Mouse (Mus musculus) ES-Bruce4 (cell line): ENCODE results near the gene Nmral1.

Source experiments
- CTCF ChIP-seq: IDR thresholded peaks from one replicate; pipeline ENCODE4 v1.8.1; 2011; ENCODE audit warnings: low read depth, low read length
- EP300 ChIP-seq: IDR thresholded peaks from 2 replicates; pipeline ENCODE4 v1.6.1; 2011; ENCODE audit warnings: low read depth, low read length; ENCODE audit not compliant: insufficient read depth

DNA sequence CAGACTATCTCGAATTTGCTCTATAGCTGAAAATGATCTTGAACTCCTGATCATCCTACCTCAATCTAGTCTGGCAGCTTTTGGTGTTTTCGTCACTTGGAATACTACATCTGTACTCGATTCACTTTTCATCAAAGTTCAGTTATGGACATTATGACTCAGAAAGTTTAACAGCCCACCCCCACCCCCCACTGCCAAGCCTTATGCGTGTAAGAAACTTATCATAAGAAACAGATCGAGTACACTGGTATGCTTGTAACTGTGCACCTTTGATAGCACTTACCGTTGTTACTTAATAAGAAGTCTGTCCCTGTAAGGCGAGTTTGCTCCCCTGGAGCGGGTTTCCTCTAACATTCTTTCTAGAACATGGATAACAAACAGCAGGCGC is 36.0 kb downstream of the Nmral1 start:
- TF ChIP-seq EP300 (no peak), CTCF (no peak)
